Mouse (Mus musculus) heart, adult 2 months (tissue): Measurements from ENCODE around the gene 4930412O13Rik.

Experiments
- CTCF ChIP-seq: fragments of 200-600 bp; IDR thresholded peaks from 2 replicates; pipeline ENCODE4 v1.8.1; 2022; ENCODE audit warnings: antibody characterized with exemption, mild to moderate bottlenecking, moderate library complexity
- POLR2A ChIP-seq: fragments of 200-500 bp; IDR thresholded peaks from 2 replicates; pipeline ENCODE4 v1.6.1; 2011; ENCODE audit warnings: mild to moderate bottlenecking, low read depth, low read length, control low read depth; ENCODE audit not compliant: insufficient read depth

DNA sequence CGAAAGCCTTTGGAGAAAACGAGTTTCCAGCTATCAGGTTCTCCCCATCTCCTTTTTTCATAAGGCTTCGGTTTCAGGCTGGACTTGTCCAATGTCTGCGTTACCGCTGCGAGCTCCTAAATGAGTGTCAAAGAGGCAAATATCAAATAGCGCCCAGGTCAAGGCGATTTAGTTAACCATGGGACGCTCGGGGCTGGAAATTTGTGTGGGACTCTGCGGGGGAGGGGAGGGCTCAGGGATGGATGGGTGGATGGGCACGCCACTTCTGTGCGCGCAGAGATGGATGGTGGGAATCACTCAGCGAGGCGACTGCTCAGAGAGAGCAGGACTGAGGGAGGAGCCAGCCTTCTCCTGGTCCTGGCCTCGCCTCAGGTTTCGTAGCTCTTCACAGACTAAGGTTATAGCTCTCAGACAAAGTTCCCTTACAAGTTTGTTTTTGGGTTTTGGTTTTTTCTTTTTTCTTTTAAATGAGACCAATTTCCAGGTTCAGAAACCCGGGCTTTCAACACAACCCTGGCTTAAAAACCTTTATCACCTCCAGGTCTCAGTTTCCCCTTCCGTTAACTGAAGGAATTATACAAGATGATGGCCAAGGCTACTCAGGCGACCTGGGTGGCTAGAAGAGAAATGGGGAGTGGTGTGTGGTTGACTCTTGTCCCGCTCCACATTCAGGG, 15.2 kb downstream of the 4930412O13Rik start:
- TF ChIP-seq CTCF (no peak), POLR2A (no peak)
